Mouse (Mus musculus) kidney, embryonic 14.5 days (tissue): ENCODE measurements around the gene Svopl. TPM values are rescaled to one million over a fixed set of nuclear protein-coding genes. Genes with fewer than 3 reads are reported as not detected.

Source experiments
- ATAC-seq: fragments of 200-750 bp; cut with Nextera tagmentation; 2 replicates; pipeline ENCODE4 v1.8.0; 2017; ENCODE audit warnings: moderate number of reproducible peaks, mild to moderate bottlenecking, moderate TSS enrichment, moderate library complexity; ENCODE audit not compliant: low FRiP score, low TSS enrichment
- H3K27ac ChIP-seq: fragments of 300-500 bp; sonication (generic); 2 replicates; pipeline ENCODE4 v1.5.1; 2014; ENCODE audit warnings: low read depth, mild to moderate bottlenecking, low read length, moderate library complexity, mixed read lengths
- H3K27me3 ChIP-seq: fragments of 300-500 bp; sonication (generic); 2 replicates; pipeline ENCODE4 v1.6.1; 2014; ENCODE audit warnings: mild to moderate bottlenecking, low read length; ENCODE audit not compliant: control insufficient read depth, insufficient read depth
- H3K36me3 ChIP-seq: fragments of 300-500 bp; sonication (generic); 2 replicates; pipeline ENCODE4 v1.6.1; 2014; ENCODE audit warnings: low read length, mixed read lengths; ENCODE audit not compliant: control insufficient read depth, insufficient read depth
- H3K4me1 ChIP-seq: fragments of 300-500 bp; sonication (generic); 2 replicates; pipeline ENCODE4 v1.6.1; 2014; ENCODE audit warnings: low read length, mixed read lengths; ENCODE audit not compliant: control insufficient read depth, insufficient read depth
- H3K4me2 ChIP-seq: fragments of 300-500 bp; sonication (generic); replicated peaks from 2 replicates; pipeline ENCODE4 v1.6.1; 2014; ENCODE audit warnings: low read depth, mild to moderate bottlenecking, low read length
- H3K4me3 ChIP-seq: fragments of 300-500 bp; sonication (generic); 2 replicates; pipeline ENCODE4 v1.5.1; 2014; ENCODE audit warnings: mild to moderate bottlenecking, low read length
- H3K9ac ChIP-seq: fragments of 300-500 bp; sonication (generic); 2 replicates; pipeline ENCODE4 v1.6.1; 2014; ENCODE audit warnings: low read depth, mild to moderate bottlenecking, low read length, moderate library complexity
- H3K9me3 ChIP-seq: fragments of 300-500 bp; sonication (generic); 2 replicates; pipeline ENCODE4 v1.6.1; 2016; ENCODE audit warnings: low read length; ENCODE audit not compliant: control insufficient read depth
- WGBS: fragments of 180-500 bp; shearing (Covaris S2); extraction: QIAGEN DNeasy Blood & Tissue Kit; methylation state at CpG from one replicate; pipeline ENCODE4 v1.1.7; 2014; 5-methylcytosine and 5-hydroxymethylcytosine counted together
- polyA plus RNA-seq: library from polyadenylated mRNA; unstranded; fragments of >200 nt; fragmentation: Nextera tagmentation; extraction: Ambion mirVana; gene quantifications from 2 replicates; pipeline ENCODE4 v1.2.1, GENCODE M21; 2014

The Svopl gene
- polyA plus RNA-seq, result 10.2 and 17.8 TPM in 2 replicates

- WGBS, result 9% methylated on average over 6 of the region's 6 CpGs
- no peak within 1 kb of the TSS for H3K4me3 ChIP-seq
- H3K27ac ChIP-seq, result peak within 1 kb of the TSS; percentile 91; the same call in 1 of the 2 replicates
- H3K4me2 ChIP-seq, result no peak within 1 kb of the TSS; the same call in 1 of the 2 replicates
- no peak within 1 kb of the TSS for H3K9ac ChIP-seq
- peaks cover 25% of the 10 kb centered on the region for H3K4me1 ChIP-seq
- H3K36me3 ChIP-seq, result no peaks in the 10 kb centered on the region
- ATAC-seq, result no peak
- H3K9me3 ChIP-seq, result peaks cover 3% of the 10 kb centered on the region; the same call in 1 of the 2 replicates
- H3K27me3 ChIP-seq, result no peaks in the 10 kb centered on the region
Observed at GRCm38 (mm10) chr6:38046838-38047237, at the start of gene Svopl. Gene Svopl (minus strand): TSS chr6:38046996.

GRCm38 (mm10) chr6:38094701-38095100 is 47.9 kb upstream of the Svopl start:
- 96% methylated on average over 10 of the region's 10 CpGs for WGBS
- no peak overlapping the region for H3K9ac ChIP-seq
- no peak overlapping the region for H3K4me3 ChIP-seq
- no peaks in the 10 kb centered on the region for H3K4me1 ChIP-seq
- no peak for ATAC-seq
- no peak overlapping the region for H3K27ac ChIP-seq
- H3K4me2 ChIP-seq, result no peak overlapping the region
- H3K9me3 ChIP-seq, result no peaks in the 10 kb centered on the region
- no peaks in the 10 kb centered on the region for H3K36me3 ChIP-seq
- no peaks in the 10 kb centered on the region for H3K27me3 ChIP-seq

DNA sequence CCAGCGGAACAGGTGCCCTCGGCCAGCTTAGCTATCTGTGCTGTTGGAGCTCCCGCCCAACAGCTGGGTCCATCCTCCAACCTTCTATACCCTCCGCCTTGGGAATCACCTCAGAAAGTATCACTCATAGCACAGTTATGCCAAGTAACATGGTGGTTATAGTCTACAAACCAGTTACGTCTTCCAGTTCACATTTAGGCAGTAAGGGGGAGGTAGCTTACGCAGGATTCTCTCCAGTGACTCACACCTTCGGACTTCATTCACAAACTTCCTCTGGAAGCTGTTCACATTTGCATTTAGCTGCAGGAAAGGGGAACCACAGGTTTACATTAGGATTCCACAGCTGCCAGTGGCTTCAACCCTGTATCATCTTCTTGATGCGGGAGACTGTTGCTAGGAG is 45.7 kb upstream of the Svopl start:
- ATAC-seq, result no peak
- Histone ChIP-seq H3K9me3 (no peaks in the 10 kb centered on the region), H3K4me2 (no peak overlapping the region), H3K4me3 (no peak overlapping the region), H3K4me1 (no peaks in the 10 kb centered on the region), H3K9ac (no peak overlapping the region), H3K27me3 (no peaks in the 10 kb centered on the region), H3K36me3 (no peaks in the 10 kb centered on the region), H3K27ac (no peak overlapping the region)
- WGBS, result 97% methylated on average over 8 of the region's 8 CpGs

DNA sequence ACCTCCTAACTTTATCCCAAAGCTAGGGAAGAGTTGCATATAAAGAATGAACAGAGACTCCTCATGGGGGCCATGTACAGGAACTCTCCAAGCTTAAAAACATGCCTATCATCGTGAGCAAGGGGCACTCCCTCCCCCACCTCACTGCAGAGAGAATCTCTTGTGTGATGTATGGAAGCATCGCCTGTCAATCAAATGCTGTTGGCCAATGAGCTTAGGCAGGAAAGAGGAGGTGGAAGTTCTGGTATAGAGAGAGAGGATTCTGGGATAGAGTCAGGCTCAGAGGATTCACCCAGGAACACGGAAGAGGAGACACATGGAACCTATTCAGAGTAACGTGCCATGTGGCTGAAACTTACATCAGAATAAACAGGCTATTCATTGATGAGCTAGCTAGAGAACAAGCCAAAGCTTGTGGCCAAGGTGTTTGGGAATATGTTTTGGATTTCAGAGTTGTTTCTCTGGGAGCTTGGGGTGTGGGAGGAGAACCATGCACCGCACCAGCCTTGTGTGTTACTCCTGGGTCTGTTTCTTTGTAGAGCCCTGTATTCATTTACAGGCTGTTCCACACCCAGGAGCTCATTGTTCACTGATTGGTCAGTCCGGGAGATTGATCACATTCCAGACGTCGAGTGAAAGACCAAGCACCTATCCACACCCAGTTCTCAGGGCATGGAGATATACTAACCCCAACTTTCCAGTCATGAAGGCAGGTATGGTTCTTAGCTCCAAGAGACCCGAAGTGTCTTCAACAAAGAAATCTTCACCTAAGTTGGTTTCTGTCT is 40.6 kb upstream of the Svopl start:
- Histone ChIP-seq H3K4me2 (no peak overlapping the region), H3K27ac (no peak overlapping the region), H3K4me3 (no peak overlapping the region), H3K9me3 (no peaks in the 10 kb centered on the region), H3K4me1 (peaks cover 6% of the 10 kb centered on the region; the same call in 1 of the 2 replicates), H3K36me3 (no peaks in the 10 kb centered on the region), H3K27me3 (no peaks in the 10 kb centered on the region), H3K9ac (no peak overlapping the region)
- 83% methylated on average over 9 of the region's 9 CpGs for WGBS
- no peak for ATAC-seq

GRCm38 (mm10) chr6:38083204-38083603 is 36.4 kb upstream of the Svopl start:
- 34% methylated on average over 4 of the region's 4 CpGs for WGBS

GRCm38 (mm10) chr6:38081727-38082341 is 35.0 kb upstream of the Svopl start:
- no peak overlapping the region for H3K9ac ChIP-seq
- H3K4me3 ChIP-seq, result no peak overlapping the region
- ATAC-seq, result peak; percentile 70
- H3K9me3 ChIP-seq, result no peaks in the 10 kb centered on the region
- H3K4me1 ChIP-seq, result peaks cover 14% of the 10 kb centered on the region
- 31% methylated on average over 11 of the region's 11 CpGs for WGBS
- peak overlapping the region; percentile 42; the same call in 1 of the 2 replicates for H3K27ac ChIP-seq
- no peaks in the 10 kb centered on the region for H3K36me3 ChIP-seq
- H3K27me3 ChIP-seq, result no peaks in the 10 kb centered on the region
- H3K4me2 ChIP-seq, result no peak overlapping the region

More at GRCm38 (mm10) chr6:38083204-38083603, 36.4 kb upstream of the Svopl start:
- Histone ChIP-seq H3K27ac (no peak overlapping the region), H3K27me3 (no peaks in the 10 kb centered on the region), H3K4me3 (no peak overlapping the region), H3K9me3 (no peaks in the 10 kb centered on the region), H3K4me1 (peaks cover 14% of the 10 kb centered on the region), H3K9ac (0 out of 2 replicates have a peak overlapping the region, but pooled peaks have one; percentile 18), H3K36me3 (no peaks in the 10 kb centered on the region), H3K4me2 (no peak overlapping the region)
- no peak for ATAC-seq

DNA sequence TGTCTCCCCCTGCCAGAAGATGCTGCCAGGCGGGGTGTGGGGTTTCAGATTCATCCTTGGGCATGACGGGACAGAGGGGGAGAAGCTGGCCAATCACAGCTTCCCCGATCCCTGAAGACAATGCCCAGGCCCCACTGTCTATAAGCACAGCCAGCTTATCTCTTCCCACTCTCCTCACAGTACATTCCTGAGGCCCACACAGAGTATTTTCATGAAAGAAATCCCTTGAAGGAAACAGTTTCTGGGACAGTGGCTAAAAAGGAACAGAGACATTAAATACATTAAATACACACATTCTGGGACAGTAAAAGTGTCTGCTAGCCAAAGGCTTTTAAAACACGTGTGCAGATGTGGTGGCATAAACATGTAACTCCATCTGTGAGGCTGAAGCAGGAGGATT is 33.6 kb upstream of the Svopl start:
- Histone ChIP-seq H3K27ac (no peak overlapping the region), H3K4me3 (no peak overlapping the region), H3K9ac (no peak overlapping the region), H3K9me3 (no peaks in the 10 kb centered on the region), H3K4me2 (no peak overlapping the region), H3K36me3 (no peaks in the 10 kb centered on the region), H3K27me3 (no peaks in the 10 kb centered on the region), H3K4me1 (peaks cover 14% of the 10 kb centered on the region)
- no peak for ATAC-seq
- WGBS, result 68% methylated on average over 4 of the region's 4 CpGs

DNA sequence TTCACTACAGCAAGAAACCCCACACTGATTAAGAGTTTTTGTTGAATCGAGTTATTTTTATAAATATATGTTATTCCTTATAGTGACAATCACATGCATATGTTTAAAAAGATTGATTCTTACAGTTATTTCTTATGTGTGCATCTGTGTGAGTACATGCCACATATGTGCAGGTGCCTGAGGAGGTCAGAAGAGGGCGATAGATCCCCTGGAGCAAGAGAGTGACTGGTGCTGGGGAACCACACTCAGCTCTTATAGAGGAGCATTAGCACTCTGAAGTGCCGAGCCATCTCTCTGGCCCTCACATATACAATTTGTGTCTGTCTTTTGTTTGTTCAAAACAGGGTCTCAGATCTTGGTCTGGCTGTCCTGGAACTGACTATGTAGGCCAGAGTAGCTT is 26.8 kb upstream of the Svopl start:
- no peak for ATAC-seq
- Histone ChIP-seq H3K4me3 (no peak overlapping the region), H3K9me3 (no peaks in the 10 kb centered on the region; the same call in 1 of the 2 replicates), H3K27me3 (no peaks in the 10 kb centered on the region), H3K27ac (no peak overlapping the region), H3K9ac (no peak overlapping the region), H3K4me1 (peaks cover 6% of the 10 kb centered on the region; the same call in 1 of the 2 replicates), H3K36me3 (no peaks in the 10 kb centered on the region), H3K4me2 (no peak overlapping the region)
- WGBS, result 92% methylated on average over 3 of the region's 3 CpGs
